Mouse (Mus musculus) testis, adult 2 months (tissue): Measurements from ENCODE around the gene Madcam1.

Experiments
- CTCF ChIP-seq: fragments of 200-500 bp; IDR thresholded peaks from 2 replicates; pipeline ENCODE4 v1.5.1; 2012; ENCODE audit warnings: low read depth, mild to moderate bottlenecking, inconsistent platforms, low read length, moderate library complexity; ENCODE audit not compliant: control insufficient read depth, insufficient read depth, insufficient replicate concordance
- POLR2A ChIP-seq: fragments of 200-500 bp; IDR thresholded peaks from 2 replicates; pipeline ENCODE4 v1.6.1; 2012; ENCODE audit warnings: low read depth, mild to moderate bottlenecking, inconsistent platforms, low read length, moderate library complexity; ENCODE audit not compliant: control insufficient read depth

- no peak for TF ChIP-seq POLR2A
- no peak for TF ChIP-seq CTCF
Observed at GRCm38 (mm10) chr10:79684770-79685600, 20.6 kb downstream of the Madcam1 start.
